Mouse (Mus musculus): ENCODE data around the gene Cyp4f40.
"Not testable (repeated sequence)": the region's sequence is repeated elsewhere in the genome, so short reads cannot be mapped to it uniquely, and the experiment has no call there.

The Cyp4f40 gene

DNA sequence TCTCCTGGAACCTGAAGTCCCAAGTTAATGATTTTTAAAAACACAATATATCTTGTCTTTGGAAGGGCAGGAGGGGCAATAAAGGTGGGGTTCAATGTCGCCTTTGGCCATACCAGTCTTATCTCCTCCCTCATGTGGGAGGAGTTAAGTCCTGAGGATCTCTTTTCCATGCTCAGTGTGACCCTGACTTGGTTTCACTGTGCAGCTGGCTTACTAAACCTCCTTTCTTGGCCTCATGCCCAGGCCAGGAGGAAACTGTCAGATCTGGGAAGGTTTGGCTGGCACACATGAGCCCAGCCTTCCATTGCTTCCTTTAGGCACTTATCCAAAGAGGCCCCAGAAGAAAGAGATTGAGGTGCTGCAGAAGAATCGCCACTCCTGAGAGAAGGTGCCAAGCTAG lies at the start of gene Cyp4f40:
Cyp4f40 (plus strand) TSS at position 189 of the 400 bp plus-strand sequence.
- DNase-seq (ENCODE audit: low spot score in 2 of 2): peak in 1 of 2 experiments; percentile 6

DNA sequence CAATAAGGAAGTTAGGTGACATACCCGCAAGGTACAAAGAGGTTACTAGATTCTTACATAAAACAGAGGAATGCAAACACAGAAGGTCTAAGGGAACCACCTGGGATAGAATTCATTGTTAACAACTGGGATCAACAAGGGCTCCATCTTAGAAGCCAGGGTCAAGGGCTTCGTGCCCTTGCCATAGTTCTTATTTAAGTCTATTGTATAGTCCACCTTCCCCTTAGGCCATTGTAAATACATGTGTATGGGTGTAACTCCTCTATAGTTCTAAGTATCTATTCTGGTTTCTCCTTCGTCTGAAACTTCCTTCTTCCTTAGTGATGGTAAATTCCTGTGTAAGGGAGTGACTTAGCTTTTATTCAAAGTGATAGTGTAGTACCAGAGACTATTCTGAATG lies 48.5 kb upstream of the Cyp4f40 start:
- not testable (repeated sequence) for DNase-seq (ENCODE audit: low spot score in 2 of 2)

DNA sequence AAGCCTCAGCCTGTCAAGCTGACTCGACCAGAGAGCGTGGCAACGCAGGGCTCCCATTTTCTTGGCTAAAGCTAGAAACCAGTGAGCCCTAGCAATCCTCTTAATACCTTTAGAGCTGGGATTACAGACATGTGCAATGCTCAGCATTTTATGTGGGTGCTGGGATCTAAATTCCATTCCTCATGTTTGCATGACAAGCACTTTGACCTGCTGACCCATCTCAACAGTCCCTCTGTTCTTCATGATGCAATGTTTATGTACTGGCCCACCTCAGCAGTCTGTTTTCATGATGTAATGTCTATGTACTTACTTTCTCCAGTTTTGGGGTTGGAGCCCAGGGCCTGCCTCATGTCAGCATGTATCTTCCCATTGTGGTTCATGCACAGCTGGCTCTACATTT lies 47.8 kb upstream of the Cyp4f40 start:
- DNase-seq (ENCODE audit: low spot score in 2 of 2): no peak

DNA sequence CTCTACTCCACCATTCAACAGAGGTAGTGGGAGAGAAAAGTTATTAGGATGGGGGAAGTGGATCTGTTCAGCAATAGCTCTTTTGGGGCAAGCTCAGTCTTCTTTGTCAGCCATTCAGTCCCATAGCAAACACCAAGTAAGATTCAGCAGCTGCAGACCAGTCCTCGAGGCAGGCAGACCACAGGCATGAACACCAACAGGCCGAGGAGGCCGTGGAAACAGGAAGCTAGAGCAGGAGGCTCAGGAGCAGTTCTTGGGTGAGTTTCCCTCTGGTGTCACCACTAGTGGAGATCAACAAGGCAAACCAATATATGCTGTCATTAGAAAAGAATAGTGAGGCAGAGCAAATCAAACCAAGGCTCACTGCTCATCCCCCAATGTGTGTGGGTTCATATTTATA lies 46.3 kb upstream of the Cyp4f40 start:
- no peak for DNase-seq (ENCODE audit: low spot score in 2 of 2)

DNA sequence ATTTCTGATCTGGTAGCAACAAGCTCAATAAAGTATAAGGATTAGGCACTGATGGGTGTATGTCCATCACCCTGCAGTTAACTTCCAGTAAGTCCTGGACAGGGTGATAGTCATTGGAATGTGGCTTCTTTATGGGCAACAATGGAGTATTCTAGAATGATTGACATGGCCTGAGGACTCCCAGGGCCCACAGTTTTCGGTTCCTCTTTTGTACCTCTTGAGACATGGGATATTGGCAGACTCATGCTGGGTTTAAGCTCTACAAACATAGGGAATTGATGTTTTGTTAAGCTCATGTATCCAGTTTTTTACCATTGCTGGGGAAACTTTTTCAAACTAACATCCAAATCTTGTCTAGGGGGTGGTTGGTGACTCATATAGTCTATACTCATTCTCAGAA lies 41.4 kb upstream of the Cyp4f40 start:
- DNase-seq (ENCODE audit: low spot score in 2 of 2): no peak

DNA sequence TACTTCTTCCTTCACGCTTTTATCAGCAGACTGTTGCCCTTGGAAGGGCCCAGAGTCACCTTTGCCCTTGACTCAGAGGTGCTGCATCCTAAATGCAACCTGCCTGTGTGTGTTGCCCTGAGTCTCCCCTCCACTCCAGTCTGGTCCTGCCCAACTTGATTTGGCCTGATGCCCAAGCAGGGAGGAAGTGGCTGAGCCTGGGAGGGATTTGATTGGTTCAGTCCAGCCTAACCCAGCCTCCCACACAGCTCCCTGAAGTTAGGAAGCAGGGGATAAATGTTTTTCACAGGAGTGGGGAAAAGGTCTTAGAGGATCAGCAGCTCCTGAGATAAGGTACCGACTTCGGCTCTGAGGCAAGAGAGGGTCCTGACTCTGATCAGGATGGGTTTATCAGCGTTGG lies 37.7 kb upstream of the Cyp4f40 start, which contains the start of gene Cyp4f37:
Cyp4f37 (plus strand) TSS at position 292 of the 400 bp plus-strand sequence.
- DNase-seq (ENCODE audit: low spot score in 2 of 2): not testable (repeated sequence)

DNA sequence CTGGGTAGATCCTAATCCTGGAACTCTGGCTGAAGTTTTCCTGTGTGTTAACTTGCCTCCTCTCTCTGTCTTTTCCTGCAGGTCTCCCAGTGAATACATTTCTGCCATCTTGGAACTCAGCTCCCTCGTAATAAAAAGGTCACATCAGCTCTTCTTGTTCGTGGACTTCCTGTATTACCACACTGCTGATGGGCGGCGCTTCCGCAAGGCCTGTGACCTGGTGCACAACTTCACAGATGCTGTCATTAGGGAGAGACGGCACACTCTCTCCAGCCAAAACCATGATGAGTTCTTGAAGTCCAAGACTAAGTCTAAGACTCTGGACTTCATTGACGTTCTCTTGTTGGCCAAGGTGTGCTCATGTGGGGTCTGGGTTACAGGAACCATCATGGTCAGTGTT lies 29.0 kb upstream of the Cyp4f40 start:
- not testable (repeated sequence) for DNase-seq (ENCODE audit: low spot score in 2 of 2)

DNA sequence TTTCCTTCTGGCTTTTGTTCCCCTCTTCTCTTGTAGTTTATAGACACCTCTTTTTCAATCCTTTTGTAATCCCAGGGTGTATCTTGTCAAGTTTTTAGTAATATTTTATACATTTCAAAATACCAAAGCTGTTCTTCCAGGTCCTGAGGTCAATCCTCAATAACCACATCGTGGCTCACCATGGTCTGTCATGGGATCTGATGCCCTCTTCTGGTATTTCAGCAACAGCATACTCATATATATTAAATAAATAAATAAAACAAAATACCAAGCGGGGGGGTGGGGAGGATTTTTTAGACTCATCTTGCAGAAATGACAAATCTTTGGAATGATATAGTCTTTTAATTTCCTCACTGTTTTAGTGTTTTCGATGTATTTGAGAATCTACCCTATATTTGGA lies 26.8 kb upstream of the Cyp4f40 start:
- DNase-seq (ENCODE audit: low spot score in 2 of 2): no peak

DNA sequence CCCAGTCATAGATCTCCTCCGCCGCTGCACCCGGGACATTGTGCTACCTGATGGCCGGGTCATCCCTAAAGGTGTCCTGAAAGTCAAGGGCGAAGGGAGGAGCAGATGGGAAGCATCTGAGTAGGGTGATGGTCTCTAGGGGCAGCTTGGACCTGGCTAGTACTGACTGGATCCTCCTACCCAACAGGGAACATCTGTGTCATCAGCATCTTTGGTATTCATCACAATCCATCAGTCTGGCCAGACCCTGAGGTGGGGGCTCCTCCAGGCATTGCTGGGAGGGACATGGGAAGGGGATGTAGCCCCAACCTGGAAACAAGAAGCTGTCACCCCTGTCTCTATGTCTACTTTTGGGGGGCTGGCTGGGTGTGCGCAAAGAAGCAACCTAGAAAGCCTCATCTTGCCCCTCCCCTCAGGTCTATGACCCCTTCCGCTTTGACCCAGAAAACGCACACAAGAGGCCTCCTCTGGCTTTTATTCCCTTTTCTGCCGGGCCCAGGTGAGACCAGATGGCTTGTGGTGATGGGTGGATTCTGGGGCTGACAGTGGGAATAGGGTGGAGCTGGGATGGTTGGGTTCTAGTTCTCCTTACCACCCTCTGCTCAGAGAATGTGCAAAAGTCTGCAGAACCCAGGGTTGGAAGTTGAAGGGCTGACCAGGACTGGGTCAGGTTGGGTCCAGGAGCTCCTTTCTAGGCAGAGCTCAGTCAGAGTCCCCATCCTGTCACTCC lies 24.3 kb upstream of the Cyp4f40 start:
- DNase-seq (ENCODE audit: low spot score in 2 of 2): not testable (repeated sequence)

DNA sequence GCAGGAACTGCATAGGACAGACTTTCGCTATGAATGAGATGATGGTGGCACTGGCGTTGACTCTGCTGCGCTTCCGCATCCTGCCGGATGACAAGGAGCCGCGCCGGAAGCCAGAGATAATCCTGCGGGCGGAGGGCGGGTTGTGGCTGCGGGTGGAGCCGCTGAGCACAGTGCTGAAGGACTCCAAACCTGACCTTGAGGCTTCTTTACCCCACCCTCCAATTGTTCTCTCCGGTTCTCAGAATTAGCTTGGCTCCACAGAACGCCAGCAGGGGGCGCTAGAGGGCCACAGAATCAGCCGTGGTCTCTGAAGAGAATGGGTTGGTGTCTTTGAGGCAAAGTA lies 23.8 kb upstream of the Cyp4f40 start:
- peak; percentile 62 to 85 for DNase-seq (ENCODE audit: low spot score in 2 of 2)

DNA sequence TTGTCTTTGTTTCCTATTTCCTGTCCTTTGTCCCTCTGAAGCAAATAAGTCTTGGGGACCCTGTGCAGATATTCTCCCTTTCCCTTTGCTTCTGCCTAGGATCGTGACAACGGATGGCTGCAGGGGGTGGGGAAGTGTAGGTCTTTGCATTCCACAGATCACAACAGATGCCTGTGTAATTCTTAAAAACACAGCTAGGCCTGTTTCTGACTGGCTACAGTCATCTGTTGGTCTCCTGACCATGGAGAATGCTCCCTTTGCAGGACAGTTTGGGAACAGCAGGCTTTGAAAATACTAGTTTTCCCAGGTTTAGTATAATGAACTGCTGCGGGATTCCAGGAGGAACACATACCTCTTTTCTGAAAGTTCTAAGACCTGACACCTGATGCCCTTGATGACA lies 22.4 kb upstream of the Cyp4f40 start:
- no peak for DNase-seq (ENCODE audit: low spot score in 2 of 2)

DNA sequence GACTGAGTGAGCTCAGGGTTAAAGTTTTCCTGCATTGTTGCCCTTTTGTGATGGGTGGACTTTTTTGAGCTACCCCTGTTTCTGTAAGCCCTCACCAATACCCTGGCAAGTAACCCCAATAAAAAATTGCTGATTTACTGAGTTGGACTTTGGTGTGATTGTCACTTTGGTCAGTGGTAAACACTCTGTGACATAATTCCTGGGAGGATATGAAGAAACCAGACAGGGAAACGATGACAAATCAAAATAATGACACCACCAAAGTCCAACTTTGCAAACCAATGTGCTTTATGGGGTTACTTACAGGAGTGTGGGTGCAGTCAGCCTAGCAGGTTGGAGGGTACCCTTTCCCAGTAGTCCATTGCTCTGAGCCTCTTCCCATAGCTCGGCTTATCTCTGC lies 21.5 kb upstream of the Cyp4f40 start:
- no peak for DNase-seq (ENCODE audit: low spot score in 2 of 2)

DNA sequence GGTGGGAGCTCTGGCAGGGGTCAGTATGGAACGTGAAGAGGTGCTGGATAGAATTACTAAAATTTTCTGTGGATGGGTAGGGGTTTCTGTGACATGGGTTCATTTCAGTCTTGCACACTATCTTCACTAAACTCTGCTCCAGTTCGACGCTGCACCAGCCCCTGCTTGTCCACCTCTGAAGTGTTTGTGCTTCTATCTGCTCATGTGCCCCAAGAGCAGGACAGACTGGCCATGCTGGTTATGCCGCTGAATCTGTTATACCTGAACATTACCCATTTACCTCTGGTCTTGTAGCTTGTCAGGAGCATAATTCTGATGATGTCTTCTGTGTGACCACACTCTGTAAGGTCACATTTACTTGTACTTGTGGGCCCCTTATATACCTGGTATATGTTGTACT lies 12.1 kb upstream of the Cyp4f40 start:
- no peak for DNase-seq (ENCODE audit: low spot score in 2 of 2)

DNA sequence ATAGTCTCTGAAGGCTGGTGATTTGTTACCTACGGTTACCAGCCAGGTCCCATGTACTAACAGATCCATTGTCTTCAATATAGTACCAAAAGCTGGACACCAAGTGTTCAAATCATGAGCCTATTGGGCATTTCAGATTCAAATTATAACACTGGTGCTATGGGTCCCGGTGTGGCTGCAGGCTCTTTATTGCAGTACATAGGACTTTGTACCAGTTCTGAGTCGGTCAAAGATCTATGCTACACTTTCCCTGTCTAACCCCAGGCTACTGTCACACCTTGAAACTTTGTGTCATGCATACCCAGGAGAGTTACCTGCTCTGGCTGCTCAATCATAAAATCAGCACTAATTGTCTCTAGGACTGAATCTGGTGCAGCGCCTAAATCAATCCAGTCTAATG lies 4.8 kb upstream of the Cyp4f40 start:
- DNase-seq (ENCODE audit: low spot score in 2 of 2): no peak

DNA sequence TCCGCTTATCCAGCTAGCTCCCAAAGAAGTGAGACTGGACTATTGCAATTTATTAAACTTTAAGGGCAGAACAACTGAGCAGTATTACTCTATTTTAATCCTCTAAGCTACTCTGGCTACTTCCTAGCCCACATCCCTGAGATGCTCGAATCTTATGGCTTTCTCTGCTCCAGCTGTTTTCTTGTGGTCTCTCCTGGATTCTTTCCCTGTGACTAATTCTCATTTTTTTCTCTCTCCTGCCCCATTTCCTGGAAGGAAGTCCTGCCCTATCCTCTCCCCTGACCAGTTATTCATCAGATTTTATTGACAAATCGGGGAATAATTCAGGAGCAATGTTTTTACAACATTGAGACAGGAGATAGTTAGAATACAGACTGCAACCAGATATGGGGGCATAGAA lies 1.7 kb upstream of the Cyp4f40 start:
- no peak for DNase-seq (ENCODE audit: low spot score in 2 of 2)

DNA sequence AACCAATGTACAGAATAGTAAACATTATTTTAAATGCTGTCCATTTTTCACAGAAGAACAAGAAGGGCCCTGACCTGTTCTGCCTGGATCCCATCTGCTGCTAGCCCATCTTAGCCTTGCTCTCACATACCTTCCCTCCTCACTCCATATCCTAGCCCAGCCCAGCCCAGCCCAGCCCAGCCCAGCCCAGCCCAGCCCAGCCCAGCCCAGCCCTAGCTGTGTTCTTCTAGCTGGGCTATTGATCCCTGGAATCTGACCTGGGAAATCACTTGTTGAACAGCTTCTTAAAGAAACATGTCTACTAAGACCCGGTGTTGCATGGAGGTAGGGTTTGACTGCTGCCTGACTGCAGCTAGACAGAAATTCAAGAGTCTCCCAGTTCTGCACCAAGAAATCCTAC lies 454 bp upstream of the Cyp4f40 start:
- DNase-seq (ENCODE audit: low spot score in 2 of 2): no peak

DNA sequence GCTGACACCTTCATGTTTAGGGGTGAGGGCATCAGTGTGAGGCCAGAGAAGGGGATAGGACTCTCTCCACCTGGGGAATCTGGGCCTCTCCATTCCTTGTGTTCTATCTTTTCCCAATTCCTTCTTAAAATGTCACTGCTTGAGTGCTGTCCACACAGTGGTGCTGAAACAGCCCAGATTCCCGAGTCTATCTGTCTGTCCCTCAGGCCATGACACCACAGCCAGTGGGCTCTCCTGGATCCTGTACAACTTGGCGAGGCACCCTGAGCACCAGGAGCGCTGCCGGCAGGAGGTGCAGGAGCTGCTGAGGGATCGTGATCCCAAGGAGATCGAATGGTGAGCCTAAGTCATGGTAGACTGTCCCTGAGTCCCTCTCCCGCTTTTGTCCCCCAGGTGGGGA lies 15.3 kb downstream of the Cyp4f40 start:
- no peak for DNase-seq (ENCODE audit: low spot score in 2 of 2)

DNA sequence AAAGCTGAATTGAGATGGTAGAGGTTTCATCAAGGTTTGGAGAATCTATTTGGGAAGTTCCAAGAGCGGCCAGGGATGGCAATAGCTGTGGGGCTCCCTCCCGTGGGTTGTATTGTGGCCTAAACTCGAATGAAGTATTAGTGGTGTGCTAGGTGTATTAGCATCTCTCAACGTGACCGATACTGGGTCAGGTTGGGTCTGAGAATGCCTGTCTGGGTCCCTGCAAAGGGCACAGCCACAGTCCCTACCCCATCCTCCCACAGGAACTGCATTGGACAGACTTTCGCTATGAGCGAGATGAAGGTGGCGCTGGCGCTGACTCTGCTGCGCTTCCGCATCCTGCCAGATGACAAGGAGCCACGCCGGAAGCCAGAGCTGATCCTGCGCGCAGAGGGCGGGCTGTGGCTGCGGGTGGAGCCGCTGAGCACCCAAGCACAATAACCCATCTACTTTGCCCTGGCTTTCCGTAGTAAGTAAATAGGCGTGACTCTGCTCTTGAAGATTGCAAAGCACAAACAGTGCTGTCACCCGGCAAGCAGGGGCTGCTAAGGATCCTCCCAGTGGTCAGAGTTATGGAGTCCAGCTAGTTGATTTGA lies 17.4 kb downstream of the Cyp4f40 start:
- DNase-seq (ENCODE audit: low spot score in 2 of 2): no peak

DNA sequence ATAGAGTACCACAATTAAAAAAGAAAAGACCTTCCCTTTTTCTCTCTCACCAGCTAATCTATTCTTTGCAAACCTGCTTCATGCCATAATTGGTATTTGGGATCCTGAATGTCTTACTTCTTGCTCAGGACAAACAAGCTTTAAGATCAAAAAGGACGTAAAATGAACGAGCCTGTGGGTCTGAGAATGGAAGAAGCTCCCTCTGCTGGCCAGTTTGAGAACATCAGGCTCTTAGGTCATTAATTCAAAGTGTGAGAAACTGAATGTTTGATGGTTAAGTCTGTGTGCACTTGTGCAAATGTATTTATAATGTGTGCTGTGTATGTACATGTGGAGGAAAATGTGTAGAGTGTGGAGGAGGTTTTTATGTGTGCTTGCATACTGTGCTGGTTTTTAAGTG lies 21.7 kb downstream of the Cyp4f40 start:
- peak in 1 of 2 experiments; percentile 41 for DNase-seq (ENCODE audit: low spot score in 2 of 2)

DNA sequence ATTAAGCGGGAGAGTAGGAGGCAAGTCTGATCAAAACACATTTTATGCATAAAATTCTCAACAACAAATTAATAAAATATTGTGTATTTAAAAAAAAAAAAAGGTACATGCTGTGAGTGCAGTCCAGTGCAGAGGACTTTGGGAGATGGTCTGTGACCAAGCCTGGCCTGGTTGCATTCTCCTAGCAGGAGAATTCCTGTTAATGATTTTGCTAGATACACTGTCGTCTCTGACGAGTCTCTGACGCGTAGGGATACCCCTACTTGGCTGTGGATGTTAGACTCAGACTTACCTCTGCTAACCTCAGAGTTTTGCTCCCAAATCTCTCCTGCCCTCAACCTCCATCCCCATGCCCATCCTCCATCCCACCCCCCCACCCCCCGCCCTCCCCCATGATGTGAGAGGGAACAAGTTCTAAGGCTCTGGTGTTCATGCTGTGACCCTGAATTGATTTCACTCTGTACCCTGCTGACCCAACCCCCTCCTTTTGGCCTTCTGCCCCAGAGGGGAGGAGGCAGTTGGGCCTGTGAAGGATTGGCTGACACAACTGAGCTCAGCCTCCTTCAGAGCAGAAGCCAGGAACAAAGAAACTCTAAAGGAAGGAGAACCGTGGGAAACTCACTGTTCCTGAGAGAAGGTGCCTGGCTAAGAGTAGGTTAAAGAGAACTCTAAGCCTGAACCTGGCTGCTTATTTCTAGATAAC lies 26.5 kb downstream of the Cyp4f40 start, which contains the start of gene Cyp4f15:
Cyp4f15 (plus strand) TSS at position 580 of the 703 bp plus-strand sequence.
- DNase-seq (ENCODE audit: low spot score in 2 of 2): peak; percentile 36 to 70

DNA sequence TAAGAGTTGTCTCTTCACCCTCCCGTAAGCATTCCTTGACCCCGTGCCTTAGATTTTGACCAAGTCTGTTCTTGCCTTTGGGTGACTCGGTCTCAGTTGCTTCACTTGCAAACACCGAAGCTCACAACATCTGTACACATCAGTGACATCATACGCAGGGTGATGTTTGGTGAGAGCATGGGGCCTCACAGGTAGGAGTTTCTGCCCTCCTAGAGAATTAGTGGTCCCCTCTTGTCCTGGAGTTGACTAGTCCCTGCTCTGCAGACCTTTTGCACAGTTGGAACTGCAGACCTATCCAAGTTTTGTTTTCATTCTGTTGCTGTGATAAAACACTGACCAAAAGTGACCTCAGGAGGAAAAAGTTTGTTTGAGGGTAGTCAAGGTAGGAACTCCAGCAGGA lies 28.0 kb downstream of the Cyp4f40 start:
- DNase-seq (ENCODE audit: low spot score in 2 of 2): no peak

DNA sequence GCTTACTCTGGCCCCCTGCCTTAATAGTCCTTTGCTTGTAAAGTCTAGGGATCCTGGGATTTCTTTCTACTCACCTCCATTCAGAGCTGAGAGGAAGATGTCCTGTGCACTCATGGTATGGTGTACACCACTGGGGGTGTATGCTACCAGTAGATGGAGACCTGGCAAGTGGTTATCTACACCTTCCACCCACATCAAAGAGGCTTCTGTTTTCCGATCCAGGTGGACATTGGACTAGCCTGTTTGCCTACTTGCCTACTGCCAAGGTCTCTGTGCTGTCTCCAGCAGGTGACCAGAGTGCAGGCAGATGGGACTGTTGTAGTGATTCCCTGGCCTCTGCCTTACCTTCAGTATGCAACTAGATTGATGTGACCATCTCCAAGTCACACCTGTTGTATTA lies 32.3 kb downstream of the Cyp4f40 start:
- DNase-seq (ENCODE audit: low spot score in 2 of 2): no peak

DNA sequence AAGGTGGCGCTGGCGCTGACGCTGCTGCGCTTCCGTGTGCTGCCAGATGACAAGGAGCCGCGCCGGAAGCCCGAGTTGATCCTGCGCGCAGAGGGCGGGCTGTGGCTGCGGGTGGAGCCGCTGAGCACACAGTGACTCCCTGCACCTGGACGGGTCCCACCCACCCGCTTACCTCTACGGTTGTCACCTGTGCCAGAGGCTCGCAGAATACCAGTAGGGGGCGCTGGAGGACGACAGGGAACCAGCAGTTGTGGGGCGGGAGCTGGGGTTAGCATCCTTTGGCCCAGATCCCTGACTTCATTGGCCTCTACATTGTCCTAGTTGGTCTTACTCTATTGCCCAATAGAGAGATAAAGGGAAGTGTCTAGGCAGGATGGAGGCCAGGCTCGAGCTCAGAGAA lies 44.1 kb downstream of the Cyp4f40 start:
- no peak for DNase-seq (ENCODE audit: low spot score in 2 of 2)

All from frontal cortex, postnatal 14 days (tissue).